25 mouse cellular contexts compared by ENCODE assay signal in genomic region chr7:45981612-45982011, GRCm38 (mm10). TPM values are rescaled to one million over a fixed set of nuclear protein-coding genes. Genes with fewer than 3 reads are reported as not detected.
A peak's percentile ranks its signal among the peaks of the same experiment; 100 is the strongest.
DNase-seq lines count a peak whose midpoint lies in the region; ATAC-seq and TF ChIP-seq lines count a peak whose summit lies in the region.
"Had no signal": no experiment of that assay in that cellular context is flagged by ENCODE, and none has a peak within 500 bp of the region (broad histone marks: within the 10 kb centered on the region; RNA-seq: fewer than 3 reads in every experiment).

No protein-coding gene starts in this region.

- H3K4me3 ChIP-seq in testis, adult 2 months (ENCODE audit: control insufficient read depth, low read depth, low read length) = no peak overlapping the region
- H3K4me3 ChIP-seq: embryonic facial prominence, embryonic 13.5 days; forebrain, embryonic 12.5 days; gastrocnemius, adult 2 months; heart, embryonic 10.5 days; hindbrain, embryonic 12.5 days had no signal

- H3K36me3 ChIP-seq in testis, adult 2 months (ENCODE audit: control insufficient read depth, insufficient read depth, low read length) = no peaks in the 10 kb centered on the region
- H3K36me3 ChIP-seq: embryonic facial prominence, embryonic 13.5 days; forebrain, embryonic 12.5 days; heart, embryonic 10.5 days; hindbrain, embryonic 12.5 days had no signal

- DNase-seq in frontal cortex, adult 2 months (ENCODE audit: extremely low spot score in 1 of 2, low spot score in 1 of 2) = no peak
- peak; percentile 75 for DNase-seq in layer of hippocampus, adult 9-11 months
- DNase-seq in layer of hippocampus, postnatal 10 days (ENCODE audit: low spot score in 2 of 2) = no peak
- DNase-seq in testis, postnatal 10 days (ENCODE audit: low spot score) = no peak
- DNase-seq in heart, adult 8-10 months (ENCODE audit: low spot score) = no peak
- DNase-seq: adrenal gland, postnatal 14 days; cerebellum, adult 2 months; cerebellum, postnatal 36 days; gastrocnemius, adult 2 months; gastrocnemius, postnatal 25 days; heart, adult 11 months; heart, postnatal 10 days; heart, postnatal 4 days had no signal

- peak; percentile 59; the same call in 1 of the 2 replicates for ATAC-seq in frontal cortex, adult (ENCODE audit: low TSS enrichment)
- ATAC-seq: activated CD4-positive, CD25-positive, alpha-beta regulatory T cell, adult 4 months; forebrain, embryonic 16.5 days; hindbrain, embryonic 16.5 days; Patski had no signal

- H3K4me1 ChIP-seq in testis, adult 2 months (ENCODE audit: control insufficient read depth, insufficient read depth, low read length) = peaks cover 4% of the 10 kb centered on the region
- H3K4me1 ChIP-seq: embryonic facial prominence, embryonic 13.5 days; forebrain, embryonic 12.5 days; hindbrain, embryonic 12.5 days had no signal

- H3K27ac ChIP-seq in testis, adult 2 months (ENCODE audit: control insufficient read depth, insufficient read depth, low read depth, low read length) = no peak overlapping the region
- H3K27ac ChIP-seq: embryonic facial prominence, embryonic 13.5 days; forebrain, embryonic 12.5 days; gastrocnemius, adult 2 months; heart, embryonic 10.5 days; hindbrain, embryonic 12.5 days had no signal

- H3K27me3 ChIP-seq in testis, adult 2 months (ENCODE audit: control insufficient read depth, insufficient read depth, low read length) = no peaks in the 10 kb centered on the region
- H3K27me3 ChIP-seq: CH12.LX; embryonic facial prominence, embryonic 13.5 days; hindbrain, embryonic 12.5 days had no signal

- TF ChIP-seq POLR2A in testis, adult 2 months (IDR thresholded peaks at IDR 0.05; ENCODE audit: control insufficient read depth, low read depth, low read length) = peak; percentile 42; the same call in 1 of the 2 replicates

- no peak for TF ChIP-seq CTCF in testis, adult 2 months (IDR thresholded peaks at IDR 0.05; ENCODE audit: control insufficient read depth, insufficient read depth, insufficient replicate concordance, low read depth, low read length)

RNA-seq across cellular contexts. Expression of gene Abcc6, which starts 48.5 kb away (rescaled TPM):
- polyA plus RNA-seq in frontal cortex, adult 2 months (2012; rRNA removed) = 2.4 and 3.8 TPM in 2 replicates
- 1 to 10 TPM; 3.3 to 6.0 TPM for total RNA-seq in layer of hippocampus, postnatal 10 days (2021)
- 0.67 and 1.0 TPM in 2 replicates for polyA plus RNA-seq in testis, adult 2 months (2012; rRNA removed)
- not detected for total RNA-seq in heart, adult 8-10 months (2022)
- total RNA-seq: gastrocnemius, postnatal 25 days; heart, postnatal 10 days; heart, postnatal 4 days had no signal
- polyA plus RNA-seq: activated CD4-positive, CD25-positive, alpha-beta regulatory T cell, adult 4 months; heart, embryonic 14.5 days had no signal

RNA-seq across cellular contexts. Expression of gene Nomo1, which starts 51.9 kb away (rescaled TPM):
- polyA plus RNA-seq in frontal cortex, adult 2 months (2012; rRNA removed) = 68.3 and 74.8 TPM in 2 replicates
- 100 to 1,000 TPM; 109 to 113 TPM for total RNA-seq in layer of hippocampus, postnatal 10 days (2021)
- polyA plus RNA-seq in testis, adult 2 months (2012; rRNA removed) = 48.7 and 49.8 TPM in 2 replicates
- 100 to 1,000 TPM in 1 of 4 experiments, 10 to 100 TPM in 3; 87.3 to 107 (median 96.3) TPM for total RNA-seq in heart, adult 8-10 months (2022)

RNA-seq across cellular contexts. Expression of gene Ccdc114, which starts 57.7 kb away (rescaled TPM):
- 5.1 and 5.3 TPM in 2 replicates for polyA plus RNA-seq in frontal cortex, adult 2 months (2012; rRNA removed)
- 1 to 10 TPM; 4.2 to 5.3 TPM for total RNA-seq in layer of hippocampus, postnatal 10 days (2021)
- 19.7 and 26.2 TPM in 2 replicates for polyA plus RNA-seq in testis, adult 2 months (2012; rRNA removed)
- total RNA-seq in heart, adult 8-10 months (2022) = 1 to 10 TPM in 3 of 4 experiments, under 1 TPM in 1; 0.66 to 1.4 (median 1.2) TPM
- total RNA-seq: CH12.LX had no signal

Comparison
In these comparisons a context has a peak if more than half of its experiments do, and no peak if none do; other contexts are left out.
1. RNA of gene Abcc6, which starts 48.5 kb away (total RNA-seq): 3.3 to 6.0 TPM in layer of hippocampus, postnatal 10 days; not detected in heart, adult 8-10 months; every median in the first group is over 4 times any median in the second.